Mouse (Mus musculus) CH12.LX (cell line): ENCODE results near the gene Casp7.

ENCODE experiments used
- CHD1 ChIP-seq: IDR thresholded peaks from 2 replicates; pipeline ENCODE4 v1.6.1; 2012; ENCODE audit warnings: low read depth, low read length, improper control_type of control experiment, inconsistent platforms
- CHD2 ChIP-seq: IDR thresholded peaks from 2 replicates; pipeline ENCODE4 v1.6.1; 2011; ENCODE audit warnings: low read length, improper control_type of control experiment
- CTCF ChIP-seq, 2 experiments: IDR thresholded peaks in 1 of 2; conservative IDR thresholded peaks in 1 of 2; 2 replicates each; pipeline ENCODE4 v1.5.1; 2011 to 2012; ENCODE audit warnings: low read depth in 2 of 2, low read length in 2 of 2, improper control_type of control experiment in 1 of 2, inconsistent platforms in 1 of 2, mild to moderate bottlenecking in 1 of 2, moderate library complexity in 1 of 2
- E2F4 ChIP-seq: IDR thresholded peaks from 2 replicates; pipeline ENCODE4 v1.6.1; 2011; ENCODE audit warnings: low read depth, low read length, improper control_type of control experiment; ENCODE audit not compliant: insufficient replicate concordance
- EP300 ChIP-seq: IDR thresholded peaks from 2 replicates; pipeline ENCODE4 v1.6.1; 2011; ENCODE audit warnings: low read length, improper control_type of control experiment
- MAX ChIP-seq: IDR thresholded peaks from 2 replicates; pipeline ENCODE4 v1.6.1; 2011; ENCODE audit warnings: low read length, improper control_type of control experiment
- MEF2A ChIP-seq: IDR thresholded peaks from 2 replicates; pipeline ENCODE4 v1.6.1; 2014; ENCODE audit warnings: low read depth, mild to moderate bottlenecking, inconsistent platforms, low read length, improper control_type of control experiment, borderline replicate concordance
- NRF1 ChIP-seq: IDR thresholded peaks from 2 replicates; pipeline ENCODE4 v1.6.1; 2014; ENCODE audit warnings: low read depth, mild to moderate bottlenecking, inconsistent platforms, low read length, improper control_type of control experiment, moderate library complexity
- POLR2A ChIP-seq: IDR thresholded peaks from 2 replicates; pipeline ENCODE4 v1.6.1; 2011; ENCODE audit warnings: low read depth, mild to moderate bottlenecking, improper control_type of control experiment, low read length
- SMC3 ChIP-seq: IDR thresholded peaks from 2 replicates; pipeline ENCODE4 v1.6.1; 2011; ENCODE audit warnings: low read depth, low read length, improper control_type of control experiment
- UBTF ChIP-seq: IDR thresholded peaks from 2 replicates; pipeline ENCODE4 v1.6.1; 2012; ENCODE audit warnings: low read depth, mild to moderate bottlenecking, inconsistent platforms, low read length, improper control_type of control experiment, moderate library complexity
- USF1 ChIP-seq: IDR thresholded peaks from 2 replicates; pipeline ENCODE4 v1.6.1; 2014; ENCODE audit warnings: low read depth, mild to moderate bottlenecking, inconsistent platforms, low read length, improper control_type of control experiment
- ZC3H11A ChIP-seq: IDR thresholded peaks from 2 replicates; pipeline ENCODE4 v1.6.1; 2012; ENCODE audit warnings: low read depth, mild to moderate bottlenecking, inconsistent platforms, low read length, improper control_type of control experiment
- ZKSCAN1 ChIP-seq: IDR thresholded peaks from 2 replicates; pipeline ENCODE4 v1.6.1; 2012; ENCODE audit warnings: low read depth, inconsistent platforms, low read length, improper control_type of control experiment, borderline replicate concordance

DNA sequence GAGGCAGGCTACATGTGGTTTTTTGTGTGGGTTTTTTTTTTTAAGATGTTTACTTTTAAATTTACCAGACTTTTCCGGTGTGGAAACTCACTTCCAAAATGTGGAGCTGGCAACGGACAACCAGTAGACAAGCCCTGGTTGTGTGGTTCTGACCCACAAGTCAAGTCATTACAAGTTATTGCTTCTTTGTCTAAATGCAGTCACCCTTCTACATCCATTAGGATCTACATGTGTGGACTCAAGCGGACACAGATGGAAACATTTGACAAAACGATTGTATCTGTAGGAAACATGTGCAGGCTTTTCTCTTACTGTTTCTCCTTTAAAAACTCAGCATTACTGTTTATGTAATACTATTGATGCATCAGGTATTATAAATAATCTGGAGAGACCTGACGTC, 23.7 kb upstream of the Casp7 start:
- TF ChIP-seq CTCF (conservative IDR thresholded peaks at IDR 0.05 in 1 of 2, IDR thresholded peaks at IDR 0.05 in 1 of 2; ENCODE audit: low read depth in 2 of 2, low read length in 2 of 2) = no peak
- TF ChIP-seq ZKSCAN1 = no peak
- TF ChIP-seq SMC3 = no peak
- TF ChIP-seq POLR2A = no peak
- no peak for TF ChIP-seq EP300
- TF ChIP-seq MEF2A = no peak
- TF ChIP-seq CHD1 = no peak
- no peak for TF ChIP-seq NRF1
- TF ChIP-seq E2F4 = no peak
- no peak for TF ChIP-seq MAX
- TF ChIP-seq UBTF = no peak
- TF ChIP-seq ZC3H11A = no peak
- no peak for TF ChIP-seq USF1
- no peak for TF ChIP-seq CHD2
